15 mouse cellular contexts compared by ENCODE assay signal in the genomic region with DNA sequence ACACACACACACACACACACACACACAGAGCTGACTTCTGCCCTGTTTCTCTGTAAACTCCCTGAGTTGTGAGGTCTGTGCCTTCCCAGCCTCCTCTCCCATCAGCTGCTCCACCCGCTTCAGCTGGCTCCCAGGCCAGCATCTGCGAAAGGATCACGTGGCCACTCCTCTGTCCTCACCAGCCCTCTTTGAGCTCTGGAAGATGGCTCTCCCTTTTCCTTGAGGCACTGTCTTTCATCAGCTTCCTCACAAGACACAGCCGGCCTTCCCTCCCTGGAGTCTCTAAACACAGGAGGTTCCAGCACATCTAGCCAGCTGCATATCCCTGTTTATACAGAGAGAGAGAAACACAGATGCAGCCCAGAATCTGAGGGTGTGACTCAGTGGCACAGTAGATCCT. TPM values are rescaled to one million over a fixed set of nuclear protein-coding genes. Genes with fewer than 3 reads are reported as not detected.
DNase-seq lines count a peak whose midpoint lies in the region; ATAC-seq lines count a peak whose summit lies in the region.
"Had no signal": no experiment of that assay in that cellular context is flagged by ENCODE, and none has a peak within 500 bp of the region (broad histone marks: within the 10 kb centered on the region; RNA-seq: fewer than 3 reads in every experiment).

No protein-coding gene starts in this region.

- ATAC-seq in megakaryocyte progenitor cell, adult 5-6 weeks (replicated peaks; ENCODE audit: poor library complexity): no peak
- no peak for ATAC-seq in monocyte, adult 5-6 weeks (replicated peaks; ENCODE audit: insufficient number of reproducible peaks, low FRiP score, low TSS enrichment, poor library complexity, severe bottlenecking)
- ATAC-seq: CD4-positive, CD25-positive, alpha-beta regulatory T cell, adult 4 months; forebrain, embryonic 16.5 days; midbrain, embryonic 15.5 days; Patski had no signal

- intact Hi-C loops in heart, postnatal 10 days (cut with DNase I): no loop called here

- DNase-seq in heart, adult 18-20 months: peak; percentile 13 to 38
- no peak for DNase-seq in heart, adult 8-10 months (ENCODE audit: low spot score)
- peak; percentile 2 to 9 for DNase-seq in spleen, postnatal 10 days (ENCODE audit: low spot score in 2 of 2)
- DNase-seq in spleen, adult 18-20 months: no peak
- DNase-seq in heart, postnatal 10 days: peak; percentile 65 to 68
- DNase-seq in urinary bladder, postnatal 4 days (ENCODE audit: low spot score in 2 of 2): peak; percentile 56 to 62
- DNase-seq: adrenal gland, adult 2 months; layer of hippocampus, postnatal 36 days; lung, postnatal 14 days had no signal

RNA-seq across cellular contexts. Expression of a gene that starts 22.3 kb away (rescaled TPM):
- 1 to 10 TPM in 1 of 2 experiments, under 1 TPM in 1; 0.97 to 1.4 TPM for total RNA-seq in heart, adult 18-20 months (2021)
- total RNA-seq in heart, adult 8-10 months (2022): 1 to 10 TPM in 3 of 4 experiments, under 1 TPM in 1; 0.72 to 1.3 (median 1.2) TPM
- total RNA-seq in heart, postnatal 10 days (2021): 1 to 10 TPM in 1 of 2 experiments, under 1 TPM in 1; 0.65 to 1.1 TPM
- total RNA-seq in megakaryocyte progenitor cell, adult 5-6 weeks (2015): 5.5 and 5.7 TPM in 2 replicates
- 4.8 and 5.0 TPM in 2 replicates for total RNA-seq in megakaryocyte progenitor cell, adult 5-6 weeks (2017)
- total RNA-seq in monocyte, adult 5-6 weeks (2017): 41.3 to 73.2 TPM (median 47.7 TPM) in 3 replicates

RNA-seq across cellular contexts. Expression of a gene that starts 38.3 kb away (rescaled TPM):
- total RNA-seq in heart, adult 18-20 months (2021): under 1 TPM in 1 of 2 experiments, not detected in 1; 0.23 TPM
- not detected for total RNA-seq in heart, adult 8-10 months (2022)
- total RNA-seq in heart, postnatal 10 days (2021): not detected
- total RNA-seq in megakaryocyte progenitor cell, adult 5-6 weeks (2015): 0.05 TPM in 2 replicates
- total RNA-seq in megakaryocyte progenitor cell, adult 5-6 weeks (2017): not detected in 2 replicates
- total RNA-seq in monocyte, adult 5-6 weeks (2017): 0.29 to 0.86 TPM in 2 of 3 replicates, not detected in the other
- total RNA-seq: adrenal gland, adult 2 months; layer of hippocampus, postnatal 36 days had no signal

Comparison
In these comparisons a context has a peak if more than half of its experiments do, and no peak if none do; other contexts are left out.
1. DNase-seq: peak in heart, adult 18-20 months (2 of 2), spleen, postnatal 10 days (2 of 2), heart, postnatal 10 days (2 of 2) and urinary bladder, postnatal 4 days (2 of 2); none in heart, adult 8-10 months (single experiment) and spleen, adult 18-20 months (0 of 2).